Mouse (Mus musculus) brain, embryonic 14.5 days (tissue): Measurements from ENCODE around the gene March7.

Experiments
- CTCF ChIP-seq: fragments of 200-500 bp; IDR thresholded peaks from 2 replicates; pipeline ENCODE4 v1.5.1; 2012; ENCODE audit warnings: inconsistent platforms, mild to moderate bottlenecking, moderate library complexity, borderline replicate concordance; ENCODE audit not compliant: insufficient read depth, insufficient read length; ENCODE audit errors: extremely low read depth
- POLR2A ChIP-seq: fragments of 200-500 bp; IDR thresholded peaks from 2 replicates; pipeline ENCODE4 v1.6.1; 2012; ENCODE audit warnings: mild to moderate bottlenecking, inconsistent platforms, borderline replicate concordance; ENCODE audit not compliant: poor library complexity, insufficient read depth, insufficient read length, severe bottlenecking; ENCODE audit errors: extremely low read depth

DNA sequence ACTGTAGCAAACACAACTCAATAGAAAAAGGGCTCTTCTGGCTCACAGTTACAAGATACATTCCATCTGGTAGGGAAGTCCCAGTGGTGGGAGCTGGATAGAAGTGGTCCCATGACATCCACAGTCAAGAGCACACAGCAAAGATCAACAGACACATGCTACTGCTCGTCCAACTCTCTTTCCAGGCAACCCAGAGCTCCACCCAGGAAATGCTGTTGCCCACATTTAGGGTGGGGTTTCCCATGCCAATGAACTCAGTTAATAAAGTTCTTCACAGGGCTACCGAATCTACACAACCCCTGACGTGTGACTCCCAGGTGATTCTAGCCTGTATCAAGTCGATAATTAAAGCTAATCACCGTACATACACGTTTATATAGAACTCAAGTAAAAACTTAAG is 5.5 kb upstream of the March7 start:
- TF ChIP-seq POLR2A, result no peak
- TF ChIP-seq CTCF, result no peak
